Mouse (Mus musculus) yolk sac, embryonic 10.5 days (tissue): ENCODE measurements at regions not wholly inside any gene's neighbourhood (a gene's known extent, or its start where the extent isn't known, plus 50 kb on each side); places are given as distances from the start of the nearest gene placed in this dataset.

Source experiments
- DNase-seq: peaks from one replicate; pipeline ENCODE4 v3.0.0-alpha.2; 2017; ENCODE audit warnings: low spot score

DNA sequence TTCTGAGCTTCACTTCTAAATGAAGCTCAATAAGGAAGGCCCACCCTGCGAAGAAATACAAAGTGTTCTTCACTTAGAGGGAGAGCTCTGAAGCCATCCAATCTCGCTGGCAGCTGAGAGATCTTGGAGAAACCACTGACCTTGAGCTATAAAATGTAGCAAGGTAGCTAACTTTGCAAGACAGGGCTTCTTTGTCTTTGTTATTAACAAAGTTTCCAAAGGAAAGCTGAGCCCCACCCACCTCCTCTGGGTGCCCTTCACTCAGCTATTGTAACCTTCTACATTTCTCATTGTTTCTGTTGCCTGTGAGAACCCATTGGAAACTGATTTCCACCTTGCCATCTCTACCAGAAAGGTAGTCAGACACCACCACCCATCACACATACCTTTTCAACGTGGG, 57.2 kb upstream of the Usp9x start:
- DNase-seq, result no peak

DNA sequence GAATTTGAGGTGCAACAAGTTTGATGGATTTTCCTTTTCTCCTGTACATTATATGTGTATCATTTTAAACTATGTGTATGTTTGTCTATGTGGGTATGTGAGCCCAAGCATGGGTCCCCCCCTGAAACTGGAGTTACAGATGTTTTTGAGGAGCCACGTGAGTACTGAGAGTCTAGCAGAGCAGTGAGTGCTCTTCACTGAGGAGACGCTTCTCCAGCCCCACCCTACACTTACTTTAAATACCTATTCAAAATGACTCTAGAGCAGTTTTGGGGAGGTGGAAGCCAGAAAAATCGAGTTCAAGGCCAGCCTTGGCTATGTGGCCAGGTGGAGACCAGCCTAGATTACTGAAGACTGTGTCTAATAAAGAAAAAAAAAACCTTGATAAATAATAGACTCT, 58.2 kb upstream of the Usp9x start:
- no peak for DNase-seq

DNA sequence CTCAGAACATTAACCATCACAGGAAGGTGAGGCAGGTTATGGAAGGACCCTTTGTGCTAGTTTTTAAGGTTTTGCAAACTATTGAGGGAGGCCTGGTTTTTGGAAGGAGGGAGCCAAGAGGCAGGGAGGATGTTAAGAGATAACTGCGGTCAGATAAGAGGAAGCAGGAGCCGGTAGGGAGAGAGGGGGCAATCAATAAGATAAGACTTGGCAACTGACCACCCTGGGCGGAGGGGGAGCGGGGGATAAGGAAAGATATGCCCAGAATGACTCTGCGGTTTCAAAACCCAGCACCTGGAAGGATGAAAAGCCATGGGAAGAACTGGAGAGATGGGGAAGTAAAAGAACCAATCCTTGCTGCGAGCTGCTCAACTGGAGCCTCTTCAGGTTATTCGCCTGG, 80.5 kb upstream of the Usp9x start:
- no peak for DNase-seq

DNA sequence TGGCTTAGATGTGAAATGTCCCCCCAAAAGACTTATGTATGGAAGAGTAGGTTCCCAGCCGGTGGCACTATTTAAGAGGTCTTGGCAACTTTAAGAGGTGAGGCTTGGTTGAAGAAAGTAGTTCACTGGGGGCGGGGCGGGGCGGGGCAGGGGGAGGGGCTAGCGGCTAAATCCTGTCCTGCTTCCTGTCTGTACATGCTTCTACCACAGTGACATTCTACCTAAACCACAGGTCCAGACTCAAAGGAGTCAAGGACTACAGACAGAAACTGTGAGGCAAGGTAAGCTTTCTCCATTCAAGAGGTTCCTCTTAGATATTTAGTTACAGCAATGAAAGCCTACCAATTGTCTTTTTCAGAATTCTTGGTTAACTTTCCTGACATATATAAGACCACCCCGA, 93.6 kb upstream of the Usp9x start:
- DNase-seq, result no peak

DNA sequence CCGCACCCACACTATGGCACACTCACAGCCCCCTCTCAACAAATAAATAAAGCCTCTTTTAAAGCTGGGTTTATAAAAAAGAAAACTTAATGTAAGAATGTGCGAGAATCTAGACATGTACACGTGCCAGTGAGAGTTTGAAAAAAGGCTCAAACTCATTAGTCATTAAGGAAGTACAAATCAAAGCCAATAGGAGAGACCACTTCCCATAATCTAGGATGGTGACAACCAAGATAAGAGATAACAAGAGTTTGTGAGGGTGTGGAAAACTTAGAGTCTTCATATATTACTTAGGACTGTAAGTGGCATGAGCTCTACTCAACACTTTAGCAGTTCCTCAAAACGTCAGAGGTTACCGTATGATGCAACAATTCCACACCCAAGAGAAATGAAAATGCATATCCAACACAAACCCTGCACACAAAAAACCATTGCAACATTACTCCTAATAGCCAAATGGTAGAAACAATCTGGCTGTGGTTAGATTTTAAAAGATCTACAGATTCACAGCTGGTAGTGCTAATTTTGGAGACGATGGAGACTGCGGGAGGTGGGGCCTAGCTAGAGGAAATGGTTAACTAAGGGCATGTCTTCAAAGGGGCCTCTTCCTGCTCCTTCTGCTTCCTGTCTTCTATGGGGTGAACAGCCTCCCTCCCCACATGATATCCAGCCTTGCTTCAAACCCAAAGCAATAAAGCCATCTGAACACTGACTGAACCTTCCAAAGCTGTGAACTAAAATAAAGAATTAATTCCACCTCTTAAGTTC, 102.1 kb upstream of the Usp9x start:
- DNase-seq, result no peak

DNA sequence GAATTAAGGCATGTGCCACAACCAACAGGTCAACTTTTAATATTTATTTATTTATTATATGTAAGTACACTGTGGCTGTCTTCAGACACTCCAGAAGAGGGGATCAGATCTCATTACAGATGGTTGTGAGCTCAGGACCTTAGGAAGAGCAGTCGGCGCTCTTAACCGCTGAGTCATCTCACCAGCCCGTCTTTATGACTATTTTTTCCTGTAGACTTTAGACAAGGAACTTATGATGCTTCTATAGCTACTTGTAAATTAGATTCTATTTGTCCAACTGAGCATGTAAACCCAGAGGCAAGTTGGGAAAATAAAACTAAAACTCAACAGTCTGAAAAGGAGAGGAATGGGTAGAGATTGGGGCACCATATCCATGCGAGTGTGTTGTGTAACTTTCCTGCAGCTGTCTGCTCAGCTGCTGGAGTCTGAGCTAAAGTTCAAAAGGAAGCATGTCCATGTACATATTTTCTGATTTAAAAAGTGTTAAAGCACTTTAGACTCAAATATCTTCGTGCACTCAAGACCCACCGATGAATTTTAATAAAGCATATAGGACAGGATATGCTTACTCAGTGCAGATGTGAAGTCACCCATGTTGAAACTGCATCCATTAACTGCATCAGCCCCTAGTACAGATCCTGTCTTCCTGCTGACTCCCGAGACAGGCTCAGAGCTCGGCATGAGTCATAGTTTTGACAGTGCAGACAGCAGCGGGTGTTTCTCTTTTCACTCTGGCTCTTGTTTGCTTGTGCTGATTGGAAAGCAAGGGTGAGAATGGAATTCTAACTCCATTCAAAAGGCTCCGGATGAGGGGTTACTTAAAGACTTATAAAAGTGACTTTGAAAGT, 111.6 kb upstream of the Usp9x start:
- DNase-seq, result peak; percentile 11

DNA sequence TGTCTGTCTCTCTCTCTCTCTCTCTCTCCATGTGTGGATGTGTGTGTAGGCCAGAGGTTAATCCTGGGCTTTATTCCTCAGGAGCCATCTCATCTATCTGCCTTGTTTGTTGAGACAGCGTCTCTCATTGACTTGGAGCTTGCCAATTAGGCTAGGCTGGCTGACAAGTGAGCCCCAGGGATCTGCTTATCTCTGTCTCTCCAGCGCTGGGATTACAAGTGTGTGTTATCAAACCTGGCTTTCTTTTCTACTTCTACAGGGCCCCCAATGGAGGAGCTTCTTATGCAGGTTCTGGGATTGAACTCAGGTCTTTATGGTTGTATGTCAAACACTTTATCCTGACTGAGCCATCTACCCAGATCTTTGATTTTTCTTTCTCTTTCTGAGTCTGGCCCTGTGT, 112.4 kb upstream of the Usp9x start:
- no peak for DNase-seq

DNA sequence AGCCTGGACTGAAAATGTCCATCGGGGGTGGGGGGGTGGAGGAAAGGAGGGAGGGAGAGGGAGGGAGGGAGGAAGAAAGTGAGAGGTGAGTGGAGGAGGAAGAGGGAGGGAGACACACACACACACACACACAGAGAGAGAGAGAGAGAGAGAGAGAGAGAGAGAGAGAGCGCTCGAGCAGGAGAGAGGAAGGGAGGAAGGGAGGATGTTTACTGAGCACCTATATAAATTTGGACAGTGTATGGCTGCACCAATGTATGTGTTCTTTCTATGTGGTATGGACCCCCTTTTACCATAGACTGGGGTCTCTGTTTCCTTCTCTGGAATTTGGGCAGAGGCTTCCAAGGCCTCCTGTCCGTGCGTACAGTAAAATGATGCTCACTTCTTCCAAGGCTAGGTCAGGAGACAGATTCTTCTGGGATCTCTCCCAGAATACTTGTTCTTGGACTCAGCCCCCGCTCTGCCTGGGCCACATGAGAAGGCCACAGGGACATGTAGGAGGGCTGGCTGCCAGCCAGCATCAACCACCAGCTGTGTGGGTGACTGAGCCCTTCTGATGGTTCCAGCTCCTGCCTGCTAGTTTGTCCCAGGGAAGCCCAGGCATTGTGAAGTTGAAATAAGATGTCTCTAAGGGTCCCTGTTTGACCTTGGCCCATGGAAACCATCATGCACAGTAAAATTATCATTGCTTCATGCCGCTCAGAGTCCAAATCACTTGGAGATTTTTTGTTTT, 120.2 kb upstream of the Usp9x start:
- DNase-seq, result no peak

DNA sequence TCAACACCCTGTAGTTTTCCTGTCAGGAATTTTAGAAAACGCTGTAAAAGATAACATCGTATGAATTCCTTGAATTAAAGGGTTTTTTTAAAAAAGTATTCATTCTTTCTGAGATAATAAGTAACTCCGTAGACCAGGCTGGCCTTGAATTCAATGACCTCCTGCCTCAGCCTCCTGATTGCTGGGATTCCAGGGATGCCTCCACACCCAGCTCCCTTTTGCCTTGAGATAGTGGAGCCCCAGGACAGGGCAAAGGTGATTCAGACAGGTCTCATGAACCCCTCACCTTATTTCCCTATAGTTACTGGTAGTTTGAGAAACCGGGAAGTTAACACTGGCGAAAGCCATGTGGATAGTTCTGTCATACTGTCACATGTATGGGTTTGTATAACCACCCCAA, 128.8 kb upstream of the Usp9x start:
- DNase-seq, result peak; percentile 59

DNA sequence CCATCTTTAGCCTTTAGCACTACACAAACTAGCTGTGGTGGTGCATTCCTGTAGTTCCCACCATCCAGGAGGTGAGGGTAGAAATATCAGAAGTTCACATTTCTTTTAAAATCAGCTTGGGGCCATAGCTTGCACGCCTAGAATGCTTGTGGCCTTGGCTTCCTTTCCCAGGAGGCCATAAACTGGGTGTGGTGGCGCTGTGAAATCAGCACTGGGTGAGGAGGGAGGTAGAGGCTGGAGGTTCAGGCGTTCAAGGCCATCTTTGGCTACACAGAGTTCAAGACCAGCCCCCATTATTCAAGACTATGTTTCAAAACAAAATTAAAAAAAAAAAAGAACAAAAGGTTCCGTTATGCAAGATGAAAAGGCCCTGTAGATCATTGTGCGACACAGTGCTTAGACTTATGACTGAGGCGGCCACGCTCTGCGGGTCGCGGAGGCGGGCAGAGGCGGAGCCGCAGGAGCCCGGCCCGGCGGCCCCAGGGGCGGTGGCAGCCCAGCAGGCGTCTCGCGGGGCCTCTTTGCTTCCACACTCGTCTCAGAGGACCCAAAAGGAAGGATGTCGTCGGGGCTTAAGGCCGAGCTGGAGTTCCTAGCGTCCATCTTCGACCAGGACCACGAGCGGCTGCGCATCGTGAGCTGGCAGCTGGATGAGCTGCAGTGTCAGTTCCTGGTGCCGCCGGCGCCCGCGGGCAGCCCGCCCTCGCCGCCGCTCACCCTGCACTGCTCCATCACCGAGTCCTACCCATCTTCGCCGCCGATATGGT, 134.7 kb upstream of the Usp9x start:
- peak; percentile 36 for DNase-seq

DNA sequence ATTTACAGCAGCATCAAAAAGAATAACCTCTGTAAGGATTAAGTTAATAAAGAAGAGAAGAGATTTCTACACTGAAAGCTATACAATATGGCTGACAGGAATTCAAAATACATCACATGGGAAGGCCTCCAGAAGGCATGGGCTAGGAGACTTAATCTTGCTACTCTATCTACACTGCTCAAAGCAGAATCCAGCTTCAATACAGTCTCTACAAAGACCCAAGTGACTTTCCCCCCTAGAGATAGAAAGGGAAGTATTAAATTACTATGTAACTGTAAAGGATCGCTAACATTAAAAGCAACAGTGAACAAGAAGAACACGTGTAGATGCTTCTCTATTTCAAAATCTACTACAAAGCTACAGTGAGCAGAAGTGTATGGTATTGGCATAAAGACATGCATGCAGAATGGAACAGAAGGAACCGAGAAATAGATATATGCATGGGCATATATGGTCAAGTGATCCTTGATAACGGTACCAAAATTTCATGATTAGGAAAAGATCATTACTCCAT, 137.9 kb upstream of the Usp9x start:
- no peak for DNase-seq

DNA sequence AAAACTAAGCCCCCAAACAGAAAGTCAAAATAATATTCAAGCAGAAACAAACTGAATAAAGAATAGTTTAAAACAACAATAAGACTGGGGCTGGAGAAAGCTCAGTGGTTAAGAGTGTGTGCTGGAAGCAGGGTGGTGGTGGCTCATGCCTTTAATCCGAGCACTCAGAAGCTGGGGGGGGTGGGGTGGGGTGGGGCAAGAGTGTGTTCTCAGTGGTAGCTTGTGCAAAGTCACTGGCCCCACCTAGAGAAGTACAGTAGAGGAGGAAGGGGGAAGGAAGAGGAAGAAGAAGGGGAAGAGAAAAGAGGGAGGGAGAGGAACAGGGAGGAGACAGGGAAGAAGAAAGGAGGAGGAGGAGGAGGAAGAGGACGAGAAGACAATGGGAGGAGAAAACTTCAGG, 141.1 kb upstream of the Usp9x start:
- no peak for DNase-seq

DNA sequence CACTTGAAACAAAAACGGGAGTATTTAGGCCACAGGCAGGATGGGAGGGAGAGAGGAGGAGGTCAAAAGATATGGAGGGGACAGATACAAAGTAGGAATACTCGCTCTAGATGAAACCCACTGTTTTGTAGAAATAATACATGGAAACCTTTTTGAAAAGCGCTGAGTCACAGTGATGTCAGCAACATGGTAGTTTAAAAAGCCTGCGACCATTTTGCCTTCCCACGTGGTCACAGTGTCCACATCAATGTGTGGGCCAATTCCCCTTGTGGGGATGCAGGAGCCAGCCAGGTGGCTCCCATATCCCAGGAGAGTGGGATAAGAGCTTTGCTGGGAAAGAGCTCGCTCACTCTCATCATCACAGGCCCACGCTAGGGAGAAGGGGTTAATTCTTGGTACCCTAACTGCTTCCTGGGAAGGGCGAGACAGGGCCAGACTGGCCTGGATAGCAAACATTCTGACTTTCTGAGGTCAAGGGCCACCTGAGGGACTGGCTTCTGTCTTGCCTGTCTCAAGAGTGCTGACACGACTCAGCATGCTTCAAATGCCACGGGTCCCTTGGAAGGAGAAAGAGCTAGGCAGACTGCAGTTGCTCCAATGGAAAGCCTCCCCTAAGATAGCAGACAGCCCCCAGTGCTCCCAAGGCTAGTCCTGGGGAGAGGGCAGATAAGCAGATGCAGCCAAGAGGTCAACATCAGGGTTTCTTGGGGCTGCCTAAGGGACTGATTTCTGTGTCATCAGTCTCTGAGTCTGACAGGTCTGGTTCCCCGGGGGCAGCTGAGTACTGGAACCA, 143.3 kb upstream of the Usp9x start:
- DNase-seq, result peak; percentile 84

DNA sequence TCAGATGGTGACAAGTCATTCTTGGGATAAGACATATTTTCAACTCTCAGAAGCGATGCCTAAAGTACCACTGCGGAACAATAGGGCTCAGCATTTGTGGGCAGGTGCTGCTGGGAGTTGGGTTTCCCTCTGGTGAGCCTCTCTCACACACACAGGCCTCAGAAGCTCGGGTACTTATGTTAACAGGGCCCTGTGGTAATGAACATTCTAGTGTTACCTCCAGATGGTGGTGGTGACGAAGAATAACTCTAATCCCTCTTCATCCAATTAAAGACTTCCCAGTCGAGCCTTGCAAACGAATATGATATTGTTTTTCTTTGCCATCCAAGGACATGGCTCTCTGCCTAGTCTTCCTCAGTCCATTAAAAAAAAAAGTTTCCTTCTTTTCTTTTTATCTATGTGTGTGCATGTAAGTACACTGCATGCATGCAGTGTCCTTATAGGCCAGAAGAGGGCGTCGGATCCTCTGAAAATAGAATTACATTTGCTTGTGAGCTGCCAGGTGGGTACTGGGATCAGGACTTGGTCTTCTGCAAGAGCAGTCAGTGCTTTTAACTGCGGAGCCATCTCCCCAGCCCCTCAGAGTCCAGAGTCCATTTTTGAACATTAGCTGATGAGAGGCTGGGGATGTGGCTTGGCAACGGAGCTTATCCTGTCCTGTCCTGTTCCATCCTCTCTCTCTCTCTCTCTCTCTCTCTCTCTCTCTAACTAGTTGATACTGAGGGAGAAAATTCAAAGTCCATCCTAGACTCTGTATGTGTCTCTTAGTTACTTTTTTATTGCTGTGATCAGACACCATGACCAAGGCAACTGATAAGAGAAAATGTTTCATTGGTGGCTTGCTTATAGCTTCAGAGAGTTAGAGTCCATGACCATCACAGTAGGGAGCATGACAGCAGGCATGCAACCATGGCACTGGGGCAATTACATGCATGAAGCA, 146.3 kb upstream of the Usp9x start:
- DNase-seq, result no peak

DNA sequence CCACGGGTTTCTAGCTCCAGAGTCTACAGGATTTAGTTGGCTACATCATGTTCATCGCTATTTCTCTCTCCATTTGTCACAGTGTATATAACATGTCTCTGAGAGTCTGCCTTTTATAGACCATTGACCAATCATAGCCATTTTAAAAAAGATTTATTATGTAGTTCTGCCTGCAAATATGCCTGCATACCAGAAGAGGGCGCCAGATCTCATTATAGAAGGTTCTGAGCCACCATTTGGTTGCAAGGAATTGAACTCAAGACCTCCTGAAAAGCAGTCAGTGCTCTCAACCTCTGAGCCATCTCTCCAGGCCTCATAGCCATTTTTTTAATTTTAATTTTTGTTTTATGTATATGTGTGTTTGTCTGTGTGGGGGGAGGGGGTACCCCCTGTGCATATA, 151.7 kb upstream of the Usp9x start:
- no peak for DNase-seq

DNA sequence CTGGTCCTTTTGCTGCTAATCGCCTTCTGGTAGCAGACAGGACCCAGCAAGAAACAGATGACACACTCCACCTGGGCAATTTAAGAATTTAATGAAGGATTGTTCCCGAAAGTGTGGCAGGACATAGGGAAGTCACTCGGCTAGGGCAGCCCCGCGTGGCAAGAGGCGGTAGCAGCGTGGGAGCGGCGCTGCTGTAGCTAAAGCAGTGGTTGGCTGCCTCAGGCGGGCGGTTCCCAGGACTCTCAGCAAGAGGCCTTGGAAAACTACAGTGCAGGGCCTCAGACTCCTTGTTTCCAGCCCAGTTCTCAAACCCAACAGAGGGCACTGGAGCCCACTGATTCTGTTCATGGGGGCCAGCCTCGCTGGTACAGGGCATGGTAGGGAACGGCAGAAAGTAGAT, 154.2 kb upstream of the Usp9x start:
- DNase-seq, result no peak

DNA sequence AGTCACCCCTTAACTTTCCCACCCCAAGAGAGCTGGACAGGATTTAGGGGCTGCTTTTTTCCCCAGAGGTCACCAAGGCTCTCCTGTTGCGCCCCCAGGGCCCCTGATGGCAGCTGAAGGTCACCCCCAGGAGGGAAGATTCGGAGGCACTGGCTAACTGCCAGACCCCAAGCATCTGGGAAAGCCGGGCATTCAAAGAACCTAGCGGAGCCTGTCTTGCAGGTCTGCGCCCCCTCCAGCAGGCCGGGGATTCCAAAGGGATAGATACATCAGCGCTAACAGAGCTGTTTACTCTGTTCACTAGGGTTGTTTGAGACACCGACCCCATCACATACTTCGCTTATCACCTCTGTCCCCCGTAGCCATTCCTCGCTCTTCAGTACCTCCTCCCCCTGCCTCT, 154.6 kb upstream of the Usp9x start:
- DNase-seq, result no peak

DNA sequence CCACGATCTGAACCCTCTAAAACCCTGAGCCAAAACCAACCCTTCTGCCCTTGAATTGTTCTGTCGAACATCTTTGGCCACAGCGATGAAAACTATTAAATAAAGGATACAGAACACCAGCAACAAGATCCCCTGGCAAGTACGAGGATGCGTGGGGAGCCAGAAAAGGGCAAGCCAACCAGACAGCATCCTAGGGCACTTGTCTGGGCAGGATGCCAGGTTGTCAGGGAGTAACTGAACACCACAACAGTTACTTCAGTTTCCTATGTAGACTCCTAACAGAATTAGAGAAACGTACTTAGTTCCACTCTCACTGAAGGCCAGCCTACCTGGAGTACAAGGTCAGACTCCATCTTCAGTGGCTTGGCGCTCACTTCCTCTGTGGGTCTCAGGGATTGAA, 138.4 kb upstream of the Med14 start:
- no peak for DNase-seq

DNA sequence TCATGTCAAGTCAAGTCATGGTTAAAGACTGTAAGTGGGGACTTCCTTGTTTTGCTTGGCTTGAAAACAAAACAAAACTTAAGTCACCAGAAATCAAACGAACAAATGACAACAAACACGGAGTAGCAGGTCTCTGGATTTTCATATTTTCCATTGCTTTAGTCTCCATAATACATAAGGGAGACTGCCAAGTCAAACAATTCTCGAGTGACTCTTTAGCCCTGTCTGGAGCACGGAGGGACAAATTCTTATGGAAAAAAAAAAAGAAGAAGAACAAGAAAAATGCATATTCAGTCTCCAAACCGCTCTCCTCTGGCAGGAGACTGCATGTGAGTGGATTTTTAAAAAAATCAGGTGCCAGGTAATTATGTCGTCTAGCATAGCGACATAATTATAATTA, 129.6 kb upstream of the Med14 start:
- no peak for DNase-seq

DNA sequence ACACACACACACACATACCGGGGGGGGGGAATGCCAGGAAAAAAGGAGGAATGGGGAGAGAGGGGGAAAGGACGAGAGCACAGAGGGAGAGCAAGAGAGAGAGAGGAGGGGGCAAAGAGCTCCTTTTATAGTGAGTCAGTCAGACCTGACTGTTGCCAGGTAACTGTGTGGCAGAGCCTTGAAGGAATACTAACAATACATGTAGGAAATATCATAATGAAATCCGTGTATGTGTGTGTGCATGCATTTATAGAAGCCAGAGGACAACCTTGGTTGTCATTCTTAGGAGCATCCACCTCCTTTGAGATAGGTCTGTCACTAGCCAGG, 127.6 kb upstream of the Med14 start:
- no peak for DNase-seq
